Mouse (Mus musculus) spleen, adult 18-20 months (tissue): ENCODE results near the gene Sipa1l2.
"Not testable (repeated sequence)": the region's sequence is repeated elsewhere in the genome, so short reads cannot be mapped to it uniquely, and the experiment has no call there.

Experiments used
- DNase-seq, 2 experiments: peaks; one replicate each; pipeline ENCODE4 v3.0.0; 2022; ENCODE audit warnings: mixed read lengths in 2 of 2

Gene Sipa1l2

DNA sequence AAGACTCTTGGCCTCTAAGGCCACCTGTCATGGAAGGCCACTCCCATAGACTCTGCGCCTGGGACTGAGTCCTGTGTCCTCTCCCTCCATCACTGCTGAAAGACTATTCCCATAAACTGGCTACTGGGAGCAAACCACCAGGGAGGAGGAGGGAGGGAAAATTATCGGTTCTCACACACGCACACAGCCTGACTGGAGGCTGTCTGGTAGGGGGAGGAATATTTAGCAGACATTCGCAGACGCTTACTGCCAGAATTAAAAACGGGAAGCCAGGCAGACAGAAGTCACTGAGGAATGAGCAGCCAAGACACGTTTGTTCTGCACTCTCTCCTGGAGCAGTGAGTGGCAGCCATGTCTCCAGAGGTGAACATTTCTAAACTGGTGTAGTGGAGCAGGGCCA, 35.9 kb downstream of the Sipa1l2 start:
- no peak for DNase-seq

DNA sequence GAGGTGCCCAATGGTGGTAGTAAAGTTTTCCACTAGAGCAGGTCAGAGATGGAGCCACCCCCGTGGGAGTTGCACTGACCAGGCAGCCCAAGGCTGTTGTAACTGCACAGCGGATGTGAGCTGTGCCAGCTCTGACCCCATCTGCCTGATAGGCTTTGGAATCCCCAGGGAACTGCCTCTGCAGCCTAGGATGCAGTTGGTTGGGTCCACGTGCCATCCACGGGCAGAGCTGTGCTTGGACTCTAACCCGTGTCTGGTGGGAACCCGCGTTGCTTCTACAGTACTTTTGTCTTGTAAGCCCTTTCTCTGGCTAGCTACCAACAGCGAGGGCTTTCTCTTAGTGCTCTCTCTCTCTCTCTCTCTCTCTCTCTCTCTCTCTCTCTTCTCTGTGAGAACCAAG, 36.7 kb downstream of the Sipa1l2 start:
- no peak for DNase-seq

DNA sequence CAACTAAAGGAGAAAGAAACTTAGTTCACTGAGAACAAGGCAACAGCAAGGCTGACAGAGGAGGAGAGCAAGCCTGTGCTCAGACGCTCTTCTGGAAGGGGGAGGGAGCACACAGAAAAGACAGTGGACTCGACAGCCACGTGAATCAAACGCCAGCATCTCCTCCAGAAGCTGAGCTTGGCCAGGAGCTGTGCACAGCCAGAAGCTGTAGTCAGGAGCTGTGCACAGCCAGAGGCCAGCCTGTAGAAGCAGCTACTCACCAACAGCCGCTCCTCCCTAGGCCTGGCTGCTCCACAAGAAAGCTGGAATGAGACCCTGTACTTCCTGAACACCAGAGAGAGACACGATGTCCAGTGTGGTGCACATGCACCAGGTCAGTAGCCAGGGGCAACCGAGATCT, 37.4 kb downstream of the Sipa1l2 start:
- DNase-seq: no peak

DNA sequence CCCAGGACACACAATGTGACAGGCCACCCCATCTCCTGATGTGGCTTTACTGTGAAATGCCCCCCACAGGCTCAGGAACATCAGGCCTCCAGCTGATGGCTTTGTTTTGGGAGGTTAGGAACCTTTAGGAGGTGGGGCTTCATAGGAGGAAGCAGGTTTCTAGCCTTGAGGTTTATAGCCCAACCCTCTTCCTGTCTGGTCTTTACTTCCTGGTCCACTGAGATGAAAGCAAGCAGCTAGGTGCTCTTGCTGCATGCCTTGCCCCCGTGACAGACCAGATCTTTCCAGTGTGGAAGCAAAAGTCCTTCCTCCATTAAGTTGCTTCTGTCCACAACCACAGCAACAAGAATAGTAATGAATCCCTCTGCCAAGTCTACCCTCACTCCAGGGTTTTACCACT, 38.0 kb downstream of the Sipa1l2 start:
- peak in 1 of 2 experiments; percentile 31 for DNase-seq

DNA sequence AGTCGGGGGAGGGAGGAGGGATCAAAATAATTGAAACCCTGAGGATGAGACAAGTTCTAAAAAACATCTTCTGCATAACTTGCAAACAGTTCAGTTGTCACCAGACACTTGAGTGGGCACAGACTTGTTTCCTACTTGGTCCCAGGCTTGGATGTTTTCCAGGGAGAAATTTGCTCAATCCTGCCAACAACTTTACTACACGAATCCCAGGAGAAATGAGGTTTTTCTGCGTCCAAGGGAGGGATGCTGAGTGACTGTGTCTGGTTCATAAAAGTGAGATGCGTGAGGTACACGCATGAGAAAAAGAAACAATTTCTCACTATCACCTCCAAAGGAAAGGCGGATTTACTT, 38.5 kb downstream of the Sipa1l2 start:
- no peak for DNase-seq

DNA sequence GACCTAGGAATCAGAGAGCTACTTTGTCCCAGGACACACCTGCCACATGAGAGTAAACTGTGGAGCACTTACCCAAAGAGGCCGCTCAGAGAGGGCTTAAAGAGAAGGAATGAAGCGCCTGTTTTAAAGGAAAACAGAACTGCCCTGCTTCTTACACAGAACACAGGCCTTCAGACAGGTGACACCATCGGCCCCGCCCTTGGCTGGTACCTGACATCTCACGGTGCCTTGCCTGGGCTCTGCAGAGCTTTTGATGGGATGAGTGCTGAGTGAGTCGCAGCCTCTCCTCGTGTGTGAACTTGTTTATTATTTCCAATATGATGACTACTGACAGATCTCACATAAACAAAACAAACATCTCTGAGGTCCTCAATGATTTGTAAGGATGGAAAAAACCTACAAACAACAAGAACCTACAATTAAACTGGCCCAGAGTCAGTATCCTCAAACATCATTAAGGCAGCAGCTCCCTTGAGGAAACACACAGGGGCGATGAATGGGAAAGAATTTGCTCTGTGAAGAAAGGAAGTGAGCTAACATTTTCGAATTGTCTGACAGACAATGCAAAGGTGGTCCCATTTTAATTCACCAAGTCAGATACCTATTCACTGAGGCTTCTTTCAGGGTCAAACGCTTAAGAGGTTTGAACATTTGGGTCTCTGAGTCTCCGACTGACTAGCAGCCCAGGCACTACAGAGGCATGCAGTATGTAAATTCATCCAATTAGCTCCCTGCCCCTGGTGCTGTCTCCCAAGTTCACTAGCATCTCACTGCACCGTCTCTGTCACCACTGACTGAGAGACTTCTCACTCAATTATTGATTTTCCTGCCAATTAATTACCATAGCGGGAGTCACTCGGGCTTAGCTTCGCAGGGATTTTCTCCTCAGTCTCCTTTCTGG, 39.2 kb downstream of the Sipa1l2 start:
- no peak for DNase-seq

DNA sequence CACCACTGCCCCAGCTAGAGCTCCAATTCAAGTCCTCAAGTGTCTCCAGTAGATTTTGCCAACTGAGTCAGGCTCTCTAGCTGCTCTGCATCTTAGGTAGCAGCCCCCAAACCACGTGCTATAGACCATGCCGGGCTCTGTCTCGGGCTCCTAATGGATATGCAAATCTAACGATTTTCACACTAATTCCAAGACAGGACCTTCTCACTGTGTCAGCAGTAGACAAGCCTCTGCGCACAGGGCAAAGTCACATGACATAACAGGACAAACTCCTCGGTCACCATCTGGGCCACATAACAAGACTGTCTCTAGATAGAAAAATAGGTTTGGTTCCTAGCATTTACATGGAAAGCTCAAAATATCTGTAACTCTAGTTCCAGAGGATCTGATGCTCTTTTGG, 40.6 kb downstream of the Sipa1l2 start:
- no peak for DNase-seq

DNA sequence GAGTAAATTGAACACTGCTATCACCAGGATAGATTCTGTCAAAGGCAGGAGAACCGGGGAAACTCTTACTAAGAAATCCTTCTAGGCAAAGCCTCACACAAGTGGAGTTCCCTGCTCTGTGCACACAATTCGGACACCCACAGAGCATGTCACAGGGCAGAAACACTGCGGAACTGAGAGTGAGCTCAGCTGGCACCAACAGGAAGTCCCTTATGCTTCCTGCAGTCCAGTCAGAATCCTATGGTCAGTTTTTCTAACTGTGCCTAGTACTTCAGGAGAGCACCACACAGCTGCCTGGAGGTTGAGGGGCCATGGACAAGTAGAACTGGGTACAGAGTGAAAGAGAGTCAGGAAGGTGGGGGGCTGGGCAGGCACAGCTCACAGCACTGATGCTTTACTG, 41.7 kb downstream of the Sipa1l2 start:
- peak; percentile 28 to 39 for DNase-seq

DNA sequence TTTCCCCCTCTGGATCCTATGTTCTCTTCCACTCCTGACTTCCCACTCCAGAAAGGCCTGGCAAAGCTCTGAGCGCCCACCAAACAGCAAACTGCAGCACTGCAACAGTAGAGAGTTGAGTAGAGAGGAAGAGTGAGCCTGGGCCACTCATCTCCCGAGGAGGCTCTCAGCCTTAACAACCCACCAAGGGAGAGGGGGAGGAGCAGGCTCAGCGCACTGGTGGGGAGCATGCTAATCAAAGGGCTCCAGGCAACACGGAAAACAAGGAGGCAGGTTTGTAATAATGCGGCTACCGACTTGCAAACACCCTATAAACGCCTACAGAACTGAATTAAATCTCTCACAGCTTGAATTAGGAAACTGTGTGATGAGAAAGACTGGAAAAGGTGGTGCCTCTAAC, 42.6 kb downstream of the Sipa1l2 start:
- no peak for DNase-seq

DNA sequence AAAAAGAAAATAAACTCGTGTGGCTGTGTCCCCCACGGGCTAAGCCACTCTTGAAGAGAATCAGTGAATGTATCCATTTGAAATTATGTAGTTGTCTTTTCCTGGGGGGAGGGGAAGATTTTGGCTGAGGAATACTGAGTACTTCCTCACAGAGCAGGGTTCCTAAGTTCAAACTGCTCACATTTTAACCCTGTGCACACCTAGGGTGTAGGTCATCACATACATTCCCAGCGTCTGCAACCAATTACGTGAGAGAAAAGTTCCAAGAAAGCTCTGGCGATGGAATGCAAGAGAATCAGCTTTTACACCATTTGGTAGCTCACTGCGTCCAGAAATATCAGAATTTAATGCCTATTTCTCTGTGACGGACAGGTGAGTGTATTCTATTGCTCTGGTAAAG, 43.0 kb downstream of the Sipa1l2 start:
- no peak for DNase-seq

DNA sequence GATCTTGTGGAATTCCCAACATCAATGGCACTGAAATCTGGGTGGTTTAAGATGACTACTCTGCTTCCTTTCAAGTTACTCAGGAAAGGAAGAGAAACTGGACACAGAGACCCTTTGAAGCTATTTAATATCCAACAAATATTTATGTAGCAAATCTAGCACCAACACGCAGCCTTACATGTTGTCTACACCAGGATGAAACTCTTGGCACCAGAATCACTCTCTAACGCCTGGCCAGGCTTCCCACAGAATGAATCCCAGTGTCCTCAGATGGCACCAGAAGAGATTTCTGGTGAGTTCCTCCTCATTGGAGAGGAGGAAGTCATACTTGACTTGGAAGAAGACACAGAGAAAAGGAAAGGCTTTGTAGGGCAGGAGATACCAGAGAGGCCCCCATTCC, 45.1 kb downstream of the Sipa1l2 start:
- no peak for DNase-seq

DNA sequence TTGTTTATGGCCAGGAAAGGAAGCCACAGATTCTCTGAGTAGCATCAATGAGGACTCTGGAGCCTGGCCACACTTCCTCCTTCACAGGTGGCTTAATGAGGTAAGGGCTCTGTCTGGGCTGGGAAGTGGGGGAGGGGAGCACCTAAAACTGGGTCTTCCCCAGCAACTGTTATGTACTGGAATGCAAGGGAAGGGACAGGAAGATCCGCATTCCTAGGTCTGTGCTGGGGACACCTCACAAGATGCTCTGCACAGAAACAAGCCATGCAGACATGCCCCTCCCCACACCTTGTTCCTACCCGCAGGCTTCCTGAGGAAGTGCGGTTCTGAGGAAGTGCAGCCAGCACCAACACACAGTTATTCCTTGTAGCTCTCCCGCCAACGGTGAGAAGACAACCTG, 46.4 kb downstream of the Sipa1l2 start:
- DNase-seq: peak; percentile 14 to 21

DNA sequence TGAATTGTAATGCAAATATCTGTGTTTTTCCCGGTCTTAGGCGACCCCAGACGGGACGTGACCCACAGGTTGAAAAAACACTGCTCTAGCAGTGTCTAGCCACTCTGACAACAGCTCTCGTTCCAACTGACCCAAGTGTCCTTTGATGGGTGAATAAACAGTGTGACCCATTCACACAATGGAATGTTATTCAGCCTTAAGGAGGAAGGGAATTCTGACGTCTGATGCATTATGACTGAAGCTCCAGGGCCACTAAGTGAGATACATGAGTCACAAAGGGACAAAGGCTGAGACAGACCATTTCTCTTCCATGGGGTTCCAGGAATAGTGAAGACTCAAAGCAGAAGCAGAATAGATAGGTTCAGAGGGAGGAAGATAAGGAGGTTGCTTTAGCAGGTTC, 47.5 kb downstream of the Sipa1l2 start:
- DNase-seq: no peak

DNA sequence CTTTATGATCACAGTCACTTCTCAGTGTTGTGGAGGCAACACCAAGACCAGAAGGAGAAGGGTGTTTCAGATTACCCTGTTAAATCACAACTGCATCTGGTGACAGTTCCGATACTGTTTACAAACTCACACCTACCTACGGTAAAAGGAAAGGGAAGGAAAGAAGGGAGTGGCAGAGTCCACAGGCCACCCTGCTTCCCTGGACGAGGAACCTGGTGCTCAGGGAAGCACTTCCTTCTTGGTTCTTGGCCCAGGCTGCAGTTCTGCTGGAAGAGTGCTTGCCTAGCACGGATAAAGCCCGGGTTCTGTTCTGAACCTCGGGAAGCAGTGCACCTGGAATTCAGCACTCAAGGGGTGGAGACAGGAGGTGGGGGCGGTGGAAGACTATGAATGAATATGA, 48.5 kb downstream of the Sipa1l2 start:
- DNase-seq: no peak

DNA sequence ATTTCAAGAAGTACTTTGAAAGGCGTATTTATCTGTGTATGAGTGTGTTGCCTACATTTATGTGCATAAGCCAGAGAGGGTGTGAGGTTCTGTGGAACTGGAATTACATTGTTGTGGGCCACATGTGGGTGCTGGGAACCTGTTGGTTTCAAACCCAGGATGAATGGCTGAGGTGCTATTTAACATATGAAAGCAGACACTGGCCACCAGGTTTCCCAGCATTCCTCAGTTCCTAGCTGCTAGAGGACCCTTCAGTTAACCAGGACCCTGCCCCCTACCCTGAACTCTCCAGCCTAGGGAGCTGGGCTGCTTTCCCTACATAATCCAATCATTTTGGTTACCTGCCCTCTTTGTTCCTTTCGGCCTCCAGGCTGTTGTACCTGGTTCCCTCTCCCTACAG, 49.3 kb downstream of the Sipa1l2 start:
- DNase-seq: not testable (repeated sequence)

DNA sequence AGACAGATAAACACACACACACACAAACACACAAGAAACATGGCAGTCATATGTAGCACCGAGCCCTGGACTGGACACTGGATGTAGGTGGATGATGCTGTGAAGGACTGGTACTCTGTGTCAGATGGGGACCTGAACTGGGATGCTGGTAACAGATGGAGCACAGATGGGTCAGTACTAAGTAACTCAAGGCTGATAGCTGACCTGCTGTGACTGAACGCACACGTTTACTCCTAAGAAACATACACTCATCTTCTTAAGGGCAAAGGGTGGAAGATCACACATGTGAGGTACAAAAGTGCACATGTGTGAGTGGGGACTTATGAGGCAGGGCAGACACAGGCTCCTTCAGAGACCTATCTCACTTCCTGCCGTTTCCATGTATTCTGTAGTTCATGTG, 50.7 kb downstream of the Sipa1l2 start:
- no peak for DNase-seq

DNA sequence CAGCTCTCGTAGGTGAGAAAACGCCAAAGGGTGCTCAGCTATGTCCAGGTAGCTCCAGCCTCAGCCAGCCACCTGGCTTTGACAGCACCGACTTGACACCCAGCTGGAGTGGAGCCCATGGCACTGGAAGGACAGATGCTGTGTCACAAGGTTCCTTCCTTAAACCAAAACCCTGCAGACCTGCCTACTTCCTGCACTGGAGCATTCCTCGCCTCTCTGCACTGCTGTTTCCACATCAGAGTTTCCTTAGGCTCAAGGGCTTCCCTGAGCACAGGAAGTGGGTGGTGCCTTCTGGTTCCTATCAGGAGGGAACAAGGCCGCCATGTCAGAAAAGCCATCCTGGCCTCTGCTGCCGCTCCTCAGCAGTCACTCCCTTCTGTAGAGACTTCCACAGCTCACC, 51.3 kb downstream of the Sipa1l2 start:
- DNase-seq: no peak

DNA sequence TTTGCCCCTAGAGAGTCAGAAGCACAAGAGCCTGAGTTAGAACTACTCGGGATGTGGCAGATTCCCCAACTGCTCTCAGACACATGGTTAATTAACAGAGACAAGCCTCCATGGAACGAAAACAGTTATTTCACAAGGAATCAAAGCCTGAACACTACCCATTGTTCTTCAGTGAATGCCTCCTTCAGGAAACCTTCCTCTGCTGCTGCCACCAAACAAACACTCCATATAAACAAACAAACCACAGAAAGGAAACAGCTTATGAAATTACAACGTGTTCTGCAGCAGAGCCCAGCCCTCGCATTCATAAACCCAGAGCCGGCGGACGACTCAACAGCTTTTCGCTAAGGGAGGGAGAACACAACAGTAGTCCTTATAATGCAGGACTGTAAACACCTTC, 52.2 kb downstream of the Sipa1l2 start:
- DNase-seq: no peak

DNA sequence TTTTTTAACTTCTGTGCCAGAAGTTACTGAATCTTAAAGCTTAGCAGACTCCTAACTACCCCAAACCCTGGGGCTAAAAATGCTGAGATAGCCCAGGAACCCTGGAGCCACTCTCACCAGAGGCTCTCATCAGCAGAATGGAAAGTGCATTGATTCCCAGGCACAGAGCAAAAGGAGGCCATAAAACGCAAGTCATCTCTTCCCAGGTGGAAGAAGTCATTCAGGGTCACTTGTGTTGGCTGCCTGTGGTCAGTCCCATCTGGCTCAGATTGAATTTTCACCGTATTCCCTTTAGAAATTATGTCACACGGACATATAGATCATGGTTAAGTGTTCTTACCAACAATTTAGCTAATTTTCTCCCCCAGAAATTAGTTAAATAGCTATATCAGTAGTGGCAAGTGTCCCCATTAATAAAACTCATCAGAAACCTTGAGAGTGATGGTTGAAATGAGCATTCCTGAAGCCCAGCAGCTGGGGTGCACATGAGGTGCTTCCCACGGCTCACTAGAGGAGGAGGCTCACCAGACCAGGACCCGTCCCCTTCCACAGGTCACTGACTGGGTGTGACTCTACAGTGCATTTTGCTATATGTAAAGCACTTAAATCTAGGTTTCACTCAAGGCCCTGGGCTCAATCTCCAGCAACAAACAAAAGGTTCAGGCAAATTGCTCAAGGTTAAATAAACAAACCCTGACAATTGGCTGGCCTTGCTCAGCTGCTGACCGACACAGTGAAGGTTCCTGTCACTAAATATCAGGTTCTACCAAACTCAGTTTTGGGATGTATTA, 53.3 kb downstream of the Sipa1l2 start:
- no peak for DNase-seq

DNA sequence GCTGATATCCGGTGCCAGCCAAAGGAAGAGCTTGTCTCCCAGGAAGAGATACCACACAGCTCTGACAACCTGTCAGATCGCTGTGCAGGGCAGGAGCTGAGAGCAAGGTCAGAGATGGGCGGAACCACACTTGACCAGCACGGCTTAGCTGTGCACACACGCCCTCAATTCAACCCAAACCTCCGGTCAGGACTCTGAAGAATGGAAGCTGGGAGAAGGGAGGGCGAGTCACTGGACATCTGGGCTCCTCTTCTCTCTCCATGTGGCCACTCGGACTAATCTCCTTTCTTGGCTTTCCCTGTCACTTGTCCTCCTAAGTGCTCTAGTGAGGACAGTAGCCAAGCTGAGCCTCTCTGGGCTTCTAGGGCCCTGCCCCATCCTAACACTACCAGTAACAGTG, 53.9 kb downstream of the Sipa1l2 start:
- DNase-seq: no peak

DNA sequence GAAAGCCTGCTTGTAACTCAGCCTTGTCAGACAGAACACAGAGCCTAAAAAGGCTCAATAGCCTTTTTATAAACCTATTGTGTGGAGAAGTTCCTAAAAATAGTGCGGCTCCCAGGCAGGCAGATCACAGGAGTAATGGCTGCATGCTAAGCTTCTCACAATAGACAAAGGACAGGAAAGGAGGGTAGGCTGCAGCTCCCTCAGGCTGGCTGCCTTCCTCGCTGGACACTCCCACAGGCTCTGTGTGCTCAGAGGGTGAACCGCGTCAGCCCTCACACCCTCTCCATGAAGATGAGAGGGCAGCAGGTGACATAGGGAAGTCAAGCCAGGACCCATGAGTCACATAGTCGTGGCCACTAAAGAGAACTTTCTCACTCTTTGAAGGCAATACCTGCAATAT, 55.7 kb downstream of the Sipa1l2 start:
- no peak for DNase-seq

DNA sequence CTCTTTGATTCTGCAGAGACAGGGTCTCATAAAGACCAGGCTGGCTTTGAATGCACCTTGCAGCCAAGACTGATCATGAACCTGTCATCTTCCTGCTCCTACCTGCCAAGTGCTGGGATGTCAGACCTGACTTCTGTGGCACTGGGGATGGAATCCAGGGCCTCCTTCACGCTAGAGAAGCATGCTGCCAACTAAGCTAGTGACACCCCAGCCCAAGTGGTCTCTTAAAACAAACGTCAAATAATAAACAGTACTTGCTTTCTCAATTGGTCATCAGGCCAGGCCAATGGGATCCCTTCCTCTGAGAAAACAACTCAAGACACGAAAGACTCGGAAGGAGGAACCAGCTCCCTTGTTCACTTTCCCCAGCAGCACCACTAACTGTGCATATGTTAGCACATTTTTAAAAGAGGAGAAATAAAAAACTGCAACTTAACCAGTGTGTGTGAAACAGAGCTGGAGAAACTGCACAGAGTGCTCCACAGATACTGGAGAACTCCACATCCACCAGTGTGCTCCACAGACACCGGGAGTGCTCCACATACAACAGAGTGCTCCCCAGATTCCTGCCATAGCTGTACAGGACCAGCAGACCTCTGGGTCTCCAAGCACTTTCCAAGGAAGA, 56.3 kb downstream of the Sipa1l2 start:
- DNase-seq: no peak

DNA sequence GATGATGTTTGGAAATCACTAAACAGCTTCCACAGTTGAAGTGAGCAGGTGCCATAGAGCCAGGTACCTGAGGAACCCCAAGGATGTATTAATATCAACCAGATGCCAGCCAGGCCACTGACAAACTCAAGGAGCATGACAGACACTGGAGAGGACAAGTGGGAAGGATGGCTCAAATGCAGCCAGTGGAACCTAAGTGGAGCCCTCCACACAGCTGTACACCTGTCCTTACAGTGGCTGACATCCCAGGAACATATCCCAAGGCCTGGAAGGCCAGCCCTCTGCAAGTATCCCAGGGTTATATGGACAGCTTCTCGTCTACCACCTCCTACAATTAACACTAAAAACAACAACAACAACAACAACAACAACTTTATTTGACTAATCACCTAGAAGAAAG, 57.0 kb downstream of the Sipa1l2 start:
- no peak for DNase-seq
